Mouse (Mus musculus): ENCODE measurements around the gene Cysltr2. TPM values are rescaled to one million over a fixed set of nuclear protein-coding genes. Genes with fewer than 3 reads are reported as not detected.

The Cysltr2 gene
- total RNA-seq (2021), result 1 to 10 TPM; 1.3 TPM

- no peak for DNase-seq
Measured at GRCm38 (mm10) chr14:73048937-73049336, at the start of gene Cysltr2. Gene Cysltr2, minus strand, starts transcription at chr14:73049114.

DNA sequence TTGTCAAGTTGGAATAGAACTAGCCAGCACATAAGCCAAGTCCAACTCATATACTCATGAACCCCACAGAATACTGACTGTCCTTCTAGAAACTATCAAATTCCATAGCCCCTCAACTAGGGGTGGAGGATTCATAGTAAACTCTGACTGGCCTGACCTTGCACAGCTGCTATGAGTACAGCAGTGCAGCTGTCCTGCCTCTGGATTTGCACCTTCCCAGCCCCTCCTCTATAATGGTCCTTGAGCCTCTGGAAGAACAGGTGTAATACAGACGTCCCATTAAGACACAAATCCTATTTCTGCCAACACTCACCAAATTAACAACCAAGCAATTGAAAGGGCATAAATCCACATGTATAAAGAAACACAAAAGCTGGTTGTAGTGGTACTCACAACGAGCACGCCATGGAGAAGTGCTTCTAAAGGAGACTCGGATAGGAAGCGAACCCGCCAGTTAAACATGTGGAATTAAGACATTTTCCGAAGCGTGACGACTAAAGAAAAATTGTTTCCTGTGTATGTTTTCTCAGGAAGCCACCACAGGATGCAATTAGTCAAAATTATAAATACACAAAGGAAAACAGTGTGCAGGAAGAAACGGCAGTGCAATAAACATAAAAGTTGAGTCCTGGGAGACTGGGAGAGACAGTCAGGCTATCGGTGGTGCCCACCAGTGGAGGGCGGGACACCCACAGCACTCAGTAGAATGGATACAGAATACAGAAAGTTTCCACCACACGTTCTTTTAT is 46.1 kb upstream of the Cysltr2 start:
- no peak for DNase-seq

- DNase-seq, result no peak
Measured at GRCm38 (mm10) chr14:73092871-73093270, 44.0 kb upstream of the Cysltr2 start.

- DNase-seq, result no peak
Measured at GRCm38 (mm10) chr14:73088224-73088623, 39.3 kb upstream of the Cysltr2 start.

DNA sequence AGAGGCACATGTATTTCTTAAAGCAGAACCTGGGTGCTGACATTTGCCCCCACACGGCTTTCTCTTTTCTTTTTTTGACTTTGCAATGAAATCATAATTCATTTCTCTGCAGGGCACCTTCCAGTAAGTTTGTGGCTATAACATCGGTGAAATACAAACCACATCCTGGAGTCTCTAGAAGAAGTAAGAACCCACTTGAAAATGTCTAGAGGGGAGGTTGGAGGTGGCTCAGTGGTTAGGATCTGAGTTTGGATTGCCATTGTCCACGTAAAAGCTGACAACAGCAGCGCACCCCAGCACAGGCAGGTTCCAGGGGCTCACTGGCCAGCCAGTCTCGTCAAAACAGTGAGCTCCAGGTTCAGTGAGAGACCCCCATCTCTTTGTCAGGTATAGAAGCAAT is 38.8 kb upstream of the Cysltr2 start:
- DNase-seq, result no peak

- no peak for DNase-seq
Measured at GRCm38 (mm10) chr14:73087247-73087646, 38.3 kb upstream of the Cysltr2 start.

DNA sequence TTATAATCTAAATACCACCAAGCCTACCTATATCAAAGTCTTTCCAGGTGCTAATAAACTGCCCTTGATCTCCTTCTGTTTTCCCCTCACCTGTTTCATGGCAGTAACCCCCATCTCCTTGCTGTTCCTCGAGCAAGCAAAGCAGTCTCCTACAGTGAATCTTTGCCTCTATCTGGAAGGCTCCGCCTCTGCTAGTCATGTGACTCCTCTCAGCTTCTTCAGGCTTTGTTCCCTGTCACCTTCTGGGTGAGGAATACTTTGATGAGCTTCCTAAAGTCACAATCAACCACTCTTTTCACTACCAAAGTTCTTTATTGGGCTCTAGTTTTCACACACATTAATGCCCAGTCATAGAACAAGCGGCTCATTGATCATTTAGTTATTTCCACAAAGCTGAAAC is 37.5 kb upstream of the Cysltr2 start:
- no peak for DNase-seq

- no peak for DNase-seq
Measured at GRCm38 (mm10) chr14:73083563-73083962, 34.6 kb upstream of the Cysltr2 start.

DNA sequence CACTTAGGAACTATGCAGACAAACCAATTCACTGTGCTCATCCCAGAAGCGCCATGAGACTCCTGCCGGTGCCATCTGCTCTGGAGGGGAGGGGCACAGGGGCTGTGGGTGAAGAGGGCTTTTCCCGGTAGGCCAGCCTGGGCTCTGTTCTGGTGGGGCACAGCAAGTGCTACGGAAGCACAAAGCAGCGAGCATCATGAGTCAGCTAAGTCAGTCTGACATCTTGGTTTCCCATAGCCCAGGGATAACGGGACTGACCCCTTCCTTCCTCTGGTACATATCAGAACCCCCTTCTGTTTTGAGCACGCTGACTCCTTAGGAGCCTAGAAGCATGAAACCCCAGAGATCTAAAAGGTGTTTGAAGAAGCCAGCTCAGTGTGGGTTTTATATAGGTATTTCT is 15.5 kb upstream of the Cysltr2 start:
- no peak for DNase-seq

DNA sequence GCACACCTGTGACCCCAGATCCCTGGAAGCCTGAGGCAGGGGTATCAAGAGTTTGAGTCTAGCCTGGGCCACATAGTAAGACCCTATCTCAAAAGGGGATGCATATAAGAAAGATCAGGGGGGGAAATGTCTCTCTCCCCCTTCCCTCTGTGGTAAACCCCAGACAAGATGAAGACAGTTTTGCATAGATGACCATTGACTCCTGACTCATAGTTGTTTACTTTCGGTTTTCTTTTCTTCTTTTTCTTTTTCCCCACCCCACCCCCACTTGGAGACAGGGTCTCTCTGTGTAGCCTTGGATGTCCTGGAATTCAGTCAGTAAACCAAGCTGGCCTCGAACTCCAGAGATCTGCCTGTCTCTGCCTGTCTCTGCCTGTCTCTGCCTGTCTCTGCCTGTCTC is 9.8 kb upstream of the Cysltr2 start:
- DNase-seq, result no peak

DNA sequence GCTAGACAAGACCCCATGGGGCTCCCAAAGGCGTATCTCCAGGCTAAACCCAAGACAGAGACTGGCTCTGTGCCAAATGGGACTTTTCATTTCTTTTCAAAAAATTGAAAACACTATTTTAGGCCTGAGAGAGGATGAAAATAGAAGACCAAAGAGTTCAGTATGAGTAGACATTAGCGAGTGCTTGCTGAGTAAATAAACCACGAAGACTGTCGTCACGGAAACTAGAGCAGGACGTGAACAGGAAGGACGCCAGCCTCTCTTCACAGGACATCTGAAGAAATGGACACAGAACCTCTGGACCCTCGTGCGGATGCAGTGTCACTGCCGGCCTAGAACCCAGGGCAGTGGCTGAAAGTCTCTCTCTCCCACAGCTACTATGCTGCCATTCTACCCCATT is 8.8 kb upstream of the Cysltr2 start:
- DNase-seq, result no peak

DNA sequence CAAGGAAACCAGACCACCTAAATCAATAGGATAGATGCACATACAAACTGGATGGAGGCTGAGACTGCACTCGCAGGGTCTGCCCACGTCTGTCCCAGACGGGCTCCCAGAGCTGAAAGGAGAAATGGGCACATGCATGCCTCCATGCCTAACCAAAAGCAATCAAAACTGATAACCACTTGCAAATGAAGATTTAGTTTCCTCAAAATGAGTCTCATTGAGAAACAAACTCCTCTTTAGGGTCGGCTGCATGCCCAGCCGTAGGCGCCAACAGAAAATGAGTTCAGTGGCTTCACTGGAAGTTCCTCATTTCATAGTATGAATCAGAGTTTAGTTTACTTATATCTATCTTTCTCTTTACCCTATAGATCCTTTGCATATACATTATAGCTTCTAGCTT is 7.9 kb upstream of the Cysltr2 start:
- DNase-seq, result no peak

- no peak for DNase-seq
Measured at GRCm38 (mm10) chr14:73045199-73045928, 3.5 kb downstream of the Cysltr2 start.

- no peak for DNase-seq
Measured at GRCm38 (mm10) chr14:73041689-73042088, 7.2 kb downstream of the Cysltr2 start.

GRCm38 (mm10) chr14:73033290-73033689 is 15.6 kb downstream of the Cysltr2 start:
- DNase-seq, result no peak

GRCm38 (mm10) chr14:73031218-73031617 is 17.7 kb downstream of the Cysltr2 start:
- no peak for DNase-seq

DNA sequence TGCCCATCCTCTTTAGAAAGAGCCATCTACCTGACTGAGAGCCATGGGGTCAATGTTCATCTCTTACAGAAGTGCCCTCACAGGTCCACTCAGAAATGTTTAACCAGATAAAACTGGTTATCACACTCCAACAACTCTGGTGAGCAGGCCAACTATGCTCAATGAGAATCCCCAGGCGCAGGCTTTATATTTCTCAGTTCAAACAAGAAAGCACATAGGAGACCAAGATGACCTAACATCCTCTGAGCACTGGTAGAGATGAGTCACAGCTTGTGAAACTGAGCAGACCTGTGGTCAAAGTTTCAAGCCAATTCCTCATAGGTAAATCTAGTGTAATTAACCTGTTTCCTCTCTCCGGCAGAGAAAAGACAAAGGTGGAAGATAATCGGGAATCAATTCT is 31.6 kb downstream of the Cysltr2 start:
- no peak for DNase-seq

DNA sequence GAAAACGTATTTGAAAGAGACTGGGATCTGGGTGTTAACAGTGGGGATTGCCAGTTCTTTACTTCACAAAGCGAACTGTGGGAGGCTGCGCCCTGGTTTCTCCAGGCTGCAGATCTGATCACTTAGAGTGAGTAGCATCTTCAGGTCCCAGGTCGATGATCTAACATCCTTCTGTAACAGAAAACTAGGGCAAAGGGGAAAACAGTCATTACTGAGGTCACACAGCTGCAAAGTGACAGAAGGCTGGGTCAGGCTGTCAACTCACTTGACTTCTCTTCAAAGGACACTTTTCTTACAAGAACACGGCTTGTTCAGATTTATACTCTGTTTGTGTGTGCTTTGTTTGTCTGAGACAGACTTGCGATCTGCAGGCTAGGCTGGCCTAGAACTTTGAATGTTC is 33.5 kb downstream of the Cysltr2 start:
- no peak for DNase-seq

GRCm38 (mm10) chr14:73013723-73014544 is 35.0 kb downstream of the Cysltr2 start:
- DNase-seq, result no peak

DNA sequence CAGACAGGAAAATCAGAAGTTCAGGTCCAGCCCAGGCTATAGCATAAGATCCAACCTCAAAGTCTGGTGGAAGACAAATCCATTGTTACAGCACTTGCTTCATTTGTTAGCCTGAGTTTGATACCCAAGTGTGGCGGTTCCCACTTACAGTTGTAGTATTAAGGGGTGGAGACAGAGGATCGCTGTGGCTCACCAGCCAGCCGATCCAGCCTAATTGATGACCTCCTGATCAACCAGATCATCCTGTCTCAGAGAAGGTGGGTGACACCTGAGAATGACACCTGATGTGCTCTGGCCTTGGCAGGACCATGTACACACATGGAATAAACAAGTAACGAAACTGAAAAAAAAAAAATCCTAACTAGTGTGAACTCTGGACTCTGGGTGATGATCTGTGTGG is 47.1 kb downstream of the Cysltr2 start:
- no peak for DNase-seq

GRCm38 (mm10) chr14:73000325-73000724 is 48.6 kb downstream of the Cysltr2 start:
- peak; percentile 33 to 52 for DNase-seq

GRCm38 (mm10) chr14:72998111-72998510 is 50.8 kb downstream of the Cysltr2 start:
- no peak for DNase-seq

DNA sequence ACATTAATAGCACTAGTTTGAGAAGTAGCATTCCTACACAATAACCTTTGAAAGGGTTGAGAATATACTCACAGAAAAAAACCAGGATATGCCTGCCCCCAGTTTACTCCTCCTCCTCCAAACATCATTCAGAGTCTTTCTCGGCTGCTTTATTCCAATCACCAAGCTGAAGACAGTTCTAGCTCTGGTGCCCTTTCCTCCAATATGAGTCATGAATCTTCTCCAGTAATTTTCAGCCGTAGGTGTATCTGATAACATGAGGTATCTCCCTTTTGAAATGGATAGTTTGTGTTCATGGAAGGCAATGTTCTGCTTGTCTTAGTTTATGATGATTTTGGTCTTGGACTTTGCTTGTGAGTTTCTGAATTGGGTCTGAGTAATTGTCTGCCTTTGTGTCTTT is 62.9 kb downstream of the Cysltr2 start:
- DNase-seq, result no peak

Data from layer of hippocampus, postnatal 36 days (tissue).